Mouse (Mus musculus): ENCODE results near the gene Aadat. TPM values are rescaled to one million over a fixed set of nuclear protein-coding genes. Genes with fewer than 3 reads are reported as not detected.

Gene Aadat
- not detected for total RNA-seq (2023)

DNA sequence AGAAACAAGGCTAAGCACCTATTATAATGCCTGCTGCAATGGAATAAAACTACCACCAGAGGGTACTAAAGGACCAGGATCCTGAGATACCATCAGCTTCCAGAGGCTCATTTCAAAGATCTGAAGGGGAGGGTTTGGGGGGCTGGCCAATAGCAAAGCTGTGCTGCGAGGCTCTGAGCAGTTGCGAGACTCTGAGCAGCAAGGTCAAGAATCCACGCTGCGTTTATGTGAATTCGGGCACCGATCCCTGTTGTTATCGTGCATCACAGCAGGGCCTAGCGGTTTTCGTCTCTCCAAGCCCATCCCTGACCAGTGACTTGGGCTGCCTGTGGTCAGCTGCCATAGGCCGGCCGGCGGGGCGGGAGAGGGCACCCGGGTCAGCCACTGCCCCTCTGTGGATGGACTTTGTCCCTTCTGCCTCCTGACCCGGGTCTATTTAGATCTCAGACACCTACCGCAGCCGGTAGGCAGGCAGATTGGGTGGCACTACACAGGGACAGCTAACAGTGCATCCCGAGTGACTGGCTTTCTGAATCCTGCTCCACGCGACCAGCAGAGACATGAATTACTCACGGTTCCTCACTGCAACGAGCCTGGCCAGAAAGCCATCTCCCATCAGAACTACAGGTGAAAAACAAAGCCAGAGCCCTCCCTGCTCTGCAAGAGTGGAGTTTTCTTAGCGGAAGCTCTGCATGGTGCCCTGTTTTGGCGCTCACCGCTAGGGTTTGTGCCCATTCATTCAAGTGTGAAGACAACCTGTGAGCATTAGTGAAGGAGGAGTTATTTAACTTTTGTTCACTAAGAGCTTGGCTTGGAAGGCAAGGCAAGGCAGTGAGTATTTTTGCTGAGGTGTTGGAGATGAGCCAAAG is at the start of gene Aadat:
Gene Aadat (plus strand): TSS at position 280 of the 869 bp plus-strand sequence.

DNA sequence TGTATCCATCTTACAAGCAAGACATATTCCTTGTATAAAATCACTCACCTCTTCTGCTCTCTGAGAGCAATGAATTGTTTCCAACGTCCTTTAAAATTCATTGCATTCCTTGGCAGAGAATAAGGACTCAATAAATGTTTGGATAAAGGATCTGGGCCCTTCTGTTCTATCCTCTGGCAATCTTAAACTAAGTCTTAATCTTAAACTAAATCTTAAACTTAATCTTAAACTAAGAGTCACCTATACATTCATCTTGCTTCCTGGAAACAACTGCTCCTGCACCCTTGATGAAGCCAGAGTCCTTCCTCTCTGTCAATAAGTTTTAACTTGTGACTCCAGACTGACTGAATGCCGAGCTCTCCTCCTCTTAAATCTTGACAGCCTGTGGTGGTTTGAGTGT is 2.6 kb upstream of the Aadat start, which contains the start of gene Gm10283:
Gene Gm10283 (minus strand): TSS at position 101 of the 400 bp plus-strand sequence.

Other genes with a start within 250 kb of the Aadat start
- gene Gm10283, start 2.7 kb upstream of the Aadat start, total RNA-seq (2023) = not detected
- gene Mfap3l, start 126.9 kb downstream of the Aadat start, total RNA-seq (2023) = 1 to 10 TPM in 1 of 2 experiments, under 1 TPM in 1; 0.99 to 1.2 TPM

All from neutrophil, adult 59 days (primary cell).